Mouse (Mus musculus): Measurements from ENCODE around the gene Rbm48. TPM values are rescaled to one million over a fixed set of nuclear protein-coding genes. Genes with fewer than 3 reads are reported as not detected.

Rbm48 gene
- polyA plus RNA-seq, 1 experiment from 2014 or later: 4.6 TPM

GRCm38 (mm10) chr5:3607114-3607513, 10.7 kb upstream of the Rbm48 start:
- Histone ChIP-seq H3K4me1 (ENCODE audit: insufficient read depth) (no peaks in the 10 kb centered on the region), H3K27me3 (ENCODE audit: insufficient read depth, low read length) (no peaks in the 10 kb centered on the region), H3K27ac (ENCODE audit: low read depth) (no peak overlapping the region), H3K4me3 (ENCODE audit: low read depth, low read length) (no peak overlapping the region), H3K9ac (replicated peaks) (no peak overlapping the region), H3K9me3 (ENCODE audit: low read length) (no peaks in the 10 kb centered on the region), H3K4me2 (ENCODE audit: low read depth, low read length) (no peak overlapping the region), H3K36me3 (replicated peaks; ENCODE audit: insufficient read depth, low read length) (peaks cover 24% of the 10 kb centered on the region)
- no peak for DNase-seq
- TF ChIP-seq EP300 (IDR thresholded peaks at IDR 0.05; ENCODE audit: low read depth) (no peak), CTCF (IDR thresholded peaks at IDR 0.05; ENCODE audit: low read depth) (no peak)
- WGBS (ENCODE audit: insufficient replicate concordance): 89% methylated on average over 9 of the region's 9 CpGs
- no peak for ATAC-seq

- Histone ChIP-seq H3K9me3 (ENCODE audit: low read length) (no peaks in the 10 kb centered on the region), H3K4me1 (ENCODE audit: insufficient read depth) (peaks cover 4% of the 10 kb centered on the region; the same call in 1 of the 2 replicates), H3K27me3 (ENCODE audit: insufficient read depth, low read length) (no peaks in the 10 kb centered on the region), H3K4me2 (ENCODE audit: low read depth, low read length) (no peak overlapping the region), H3K9ac (replicated peaks) (no peak overlapping the region), H3K36me3 (replicated peaks; ENCODE audit: insufficient read depth, low read length) (peaks cover 11% of the 10 kb centered on the region), H3K4me3 (ENCODE audit: low read depth, low read length) (no peak overlapping the region), H3K27ac (ENCODE audit: low read depth) (peak overlapping the region; percentile 56)
- WGBS (ENCODE audit: insufficient replicate concordance): 78% methylated on average over 3 of the region's 3 CpGs
- TF ChIP-seq EP300 (IDR thresholded peaks at IDR 0.05; ENCODE audit: low read depth) (no peak), CTCF (IDR thresholded peaks at IDR 0.05; ENCODE audit: low read depth) (no peak)
- DNase-seq (no peak), ATAC-seq (no peak)
These were observed 4.4 kb upstream of the Rbm48 start for GRCm38 (mm10) chr5:3600790-3601189.

GRCm38 (mm10) chr5:3600298-3600697, 3.9 kb upstream of the Rbm48 start:
- DNase-seq: no peak
- H3K36me3 ChIP-seq (replicated peaks; ENCODE audit: insufficient read depth, low read length): peaks cover 6% of the 10 kb centered on the region
- H3K4me1 ChIP-seq (ENCODE audit: insufficient read depth): peaks cover 6% of the 10 kb centered on the region
- H3K27ac ChIP-seq (ENCODE audit: low read depth): peak overlapping the region; percentile 56
- TF ChIP-seq CTCF (IDR thresholded peaks at IDR 0.05; ENCODE audit: low read depth) (no peak), EP300 (IDR thresholded peaks at IDR 0.05; ENCODE audit: low read depth) (no peak)
- ATAC-seq: no peak
- WGBS (ENCODE audit: insufficient replicate concordance): 68% methylated on average over 1 of the region's 1 CpGs
- H3K4me3 ChIP-seq (ENCODE audit: low read depth, low read length): no peak overlapping the region
- no peaks in the 10 kb centered on the region for H3K9me3 ChIP-seq (ENCODE audit: low read length)
- no peak overlapping the region for H3K9ac ChIP-seq (replicated peaks)
- no peak overlapping the region for H3K4me2 ChIP-seq (ENCODE audit: low read depth, low read length)
- H3K27me3 ChIP-seq (ENCODE audit: insufficient read depth, low read length): no peaks in the 10 kb centered on the region

- H3K4me2 ChIP-seq (ENCODE audit: low read depth, low read length): no peak overlapping the region
- DNase-seq (no peak), ATAC-seq (no peak)
- no peaks in the 10 kb centered on the region for H3K9me3 ChIP-seq (ENCODE audit: low read length)
- no peak overlapping the region for H3K4me3 ChIP-seq (ENCODE audit: low read depth, low read length)
- no peaks in the 10 kb centered on the region for H3K27me3 ChIP-seq (ENCODE audit: insufficient read depth, low read length)
- 81% methylated on average over 5 of the region's 5 CpGs for WGBS (ENCODE audit: insufficient replicate concordance)
- no peak overlapping the region for H3K9ac ChIP-seq (replicated peaks)
- peaks cover 13% of the 10 kb centered on the region for H3K4me1 ChIP-seq (ENCODE audit: insufficient read depth)
- 0 out of 2 replicates have a peak overlapping the region, but pooled peaks have one; percentile 19 for H3K27ac ChIP-seq (ENCODE audit: low read depth)
- H3K36me3 ChIP-seq (replicated peaks; ENCODE audit: insufficient read depth, low read length): no peaks in the 10 kb centered on the region; the same call in 1 of the 2 replicates
- TF ChIP-seq CTCF (IDR thresholded peaks at IDR 0.05; ENCODE audit: low read depth): no peak
- TF ChIP-seq EP300 (IDR thresholded peaks at IDR 0.05; ENCODE audit: low read depth): no peak
These were observed 2.4 kb upstream of the Rbm48 start for GRCm38 (mm10) chr5:3598766-3599165.

GRCm38 (mm10) chr5:3597171-3597570, 786 bp upstream of the Rbm48 start:
- TF ChIP-seq CTCF (IDR thresholded peaks at IDR 0.05; ENCODE audit: low read depth): no peak
- TF ChIP-seq EP300 (IDR thresholded peaks at IDR 0.05; ENCODE audit: low read depth): no peak
- Histone ChIP-seq H3K27ac (ENCODE audit: low read depth) (no peak overlapping the region), H3K4me1 (ENCODE audit: insufficient read depth) (peaks cover 13% of the 10 kb centered on the region), H3K36me3 (replicated peaks; ENCODE audit: insufficient read depth, low read length) (peaks cover 2% of the 10 kb centered on the region; the same call in 1 of the 2 replicates), H3K9ac (replicated peaks) (no peak overlapping the region), H3K27me3 (ENCODE audit: insufficient read depth, low read length) (no peaks in the 10 kb centered on the region), H3K9me3 (ENCODE audit: low read length) (no peaks in the 10 kb centered on the region), H3K4me3 (ENCODE audit: low read depth, low read length) (peak overlapping the region; percentile 88), H3K4me2 (ENCODE audit: low read depth, low read length) (peak overlapping the region; percentile 90)
- DNase-seq (no peak), ATAC-seq (no peak)

- Histone ChIP-seq H3K36me3 (replicated peaks; ENCODE audit: insufficient read depth, low read length) (peaks cover 5% of the 10 kb centered on the region; the same call in 1 of the 2 replicates), H3K9ac (replicated peaks) (peak within 1 kb of the TSS; percentile 78), H3K9me3 (ENCODE audit: low read length) (no peaks in the 10 kb centered on the region), H3K27me3 (ENCODE audit: insufficient read depth, low read length) (no peaks in the 10 kb centered on the region), H3K4me2 (ENCODE audit: low read depth, low read length) (peak within 1 kb of the TSS; percentile 90), H3K4me1 (ENCODE audit: insufficient read depth) (peaks cover 13% of the 10 kb centered on the region), H3K4me3 (ENCODE audit: low read depth, low read length) (peak within 1 kb of the TSS; percentile 88), H3K27ac (ENCODE audit: low read depth) (peak within 1 kb of the TSS; percentile 84)
- DNase-seq (peak; percentile 95), ATAC-seq (peak; percentile 98)
- TF ChIP-seq EP300 (IDR thresholded peaks at IDR 0.05; ENCODE audit: low read depth): no peak
- TF ChIP-seq CTCF (IDR thresholded peaks at IDR 0.05; ENCODE audit: low read depth): peak; percentile 66
- under 1% methylated on average over 46 of the region's 50 CpGs for WGBS (ENCODE audit: insufficient replicate concordance)
These were observed 539 bp downstream of the Rbm48 start, which contains the start of gene Pex1 for GRCm38 (mm10) chr5:3595693-3596398. Gene Pex1, plus strand, starts transcription at chr5:3596066.

Measured in liver, postnatal 0 days (tissue).